Mouse (Mus musculus) cerebellum, postnatal 10 days (tissue): ENCODE data around the gene Magi1.
A peak's percentile ranks its signal among the peaks of the same experiment; 100 is the strongest.

ENCODE experiments used
- DNase-seq, 2 experiments: peaks; one replicate each; pipeline ENCODE4 v3.0.0; 2021; ENCODE audit warnings: mixed read lengths in 2 of 2

The Magi1 gene

GRCm38 (mm10) chr6:93800465-93800864, 483.3 kb downstream of the Magi1 start:
- peak in 1 of 2 experiments; percentile 57 for DNase-seq

- DNase-seq = no peak
Measured at GRCm38 (mm10) chr6:93792309-93793215, 491.2 kb downstream of the Magi1 start.

- DNase-seq = peak; percentile 42 to 64
Measured at GRCm38 (mm10) chr6:93789721-93790120, 494.0 kb downstream of the Magi1 start.

GRCm38 (mm10) chr6:93787042-93787441, 496.7 kb downstream of the Magi1 start:
- no peak for DNase-seq

GRCm38 (mm10) chr6:93786220-93786619, 497.5 kb downstream of the Magi1 start:
- DNase-seq = no peak

GRCm38 (mm10) chr6:93771081-93771480, 512.6 kb downstream of the Magi1 start:
- DNase-seq = peak in 1 of 2 experiments; percentile 26

GRCm38 (mm10) chr6:93770283-93771025, 513.3 kb downstream of the Magi1 start:
- peak in 1 of 2 experiments; percentile 28 for DNase-seq

GRCm38 (mm10) chr6:93758114-93758513, 525.6 kb downstream of the Magi1 start:
- DNase-seq = no peak

- peak; percentile 92 to 93 for DNase-seq
Measured at GRCm38 (mm10) chr6:93757353-93758087, 526.2 kb downstream of the Magi1 start.

GRCm38 (mm10) chr6:93743145-93743544, 540.6 kb downstream of the Magi1 start:
- no peak for DNase-seq

- peak; percentile 27 to 32 for DNase-seq
Measured at GRCm38 (mm10) chr6:93739786-93740185, 543.9 kb downstream of the Magi1 start.

- no peak for DNase-seq
Measured at GRCm38 (mm10) chr6:93737083-93737482, 546.6 kb downstream of the Magi1 start.

GRCm38 (mm10) chr6:93736071-93736470, 547.6 kb downstream of the Magi1 start:
- no peak for DNase-seq

- no peak for DNase-seq
Measured at GRCm38 (mm10) chr6:93733800-93734199, 549.9 kb downstream of the Magi1 start.

- DNase-seq = peak; percentile 49 to 58
Measured at GRCm38 (mm10) chr6:93729702-93730101, 554.0 kb downstream of the Magi1 start.

GRCm38 (mm10) chr6:93728791-93729190, 554.9 kb downstream of the Magi1 start:
- DNase-seq = no peak

- no peak for DNase-seq
Measured at GRCm38 (mm10) chr6:93727630-93728178, 556.0 kb downstream of the Magi1 start.

GRCm38 (mm10) chr6:93726829-93727455, 556.8 kb downstream of the Magi1 start:
- DNase-seq = peak; percentile 45 to 46

GRCm38 (mm10) chr6:93726121-93726520, 557.6 kb downstream of the Magi1 start:
- no peak for DNase-seq

GRCm38 (mm10) chr6:93724749-93725148, 559.0 kb downstream of the Magi1 start:
- no peak for DNase-seq

- no peak for DNase-seq
Measured at GRCm38 (mm10) chr6:93723226-93723625, 560.5 kb downstream of the Magi1 start.

GRCm38 (mm10) chr6:93719532-93719931, 564.2 kb downstream of the Magi1 start:
- DNase-seq = no peak
